Mouse (Mus musculus) stomach, embryonic 16.5 days (tissue): Measurements from ENCODE around the gene I0C0044D17Rik. TPM values are rescaled to one million over a fixed set of nuclear protein-coding genes. Genes with fewer than 3 reads are reported as not detected.

ENCODE experiments used
- polyA plus RNA-seq: library from polyadenylated mRNA; unstranded; fragments of >200 nt; fragmentation: Nextera tagmentation; extraction: Ambion mirVana; gene quantifications from 2 replicates; pipeline ENCODE4 v1.2.1, GENCODE M21; 2015

Gene I0C0044D17Rik
- polyA plus RNA-seq, 1 experiment from 2014 or later: not detected

Other genes starting within 250 kb of the I0C0044D17Rik start
- gene L1td1, start 97.1 kb downstream of the I0C0044D17Rik start, polyA plus RNA-seq: 0.14 TPM in 1 of 2 replicates, not detected in the other
- gene Kank4, start 6.3 kb downstream of the I0C0044D17Rik start, polyA plus RNA-seq: 1.3 and 1.8 TPM in 2 replicates
- gene Usp1, start 100.0 kb upstream of the I0C0044D17Rik start, polyA plus RNA-seq: 44.5 and 48.7 TPM in 2 replicates
- gene Angptl3, start 207.1 kb upstream of the I0C0044D17Rik start, polyA plus RNA-seq: 8.4 and 9.2 TPM in 2 replicates